Mouse (Mus musculus) liver, adult 2 months (tissue): ENCODE data around the gene Ric8a.
A peak's percentile ranks its signal among the peaks of the same experiment; 100 is the strongest.

Source experiments
- CTCF ChIP-seq: fragments of 200-500 bp; IDR thresholded peaks from 2 replicates; pipeline ENCODE4 v1.5.1; 2011; ENCODE audit warnings: low read depth, low read length, control low read depth
- POLR2A ChIP-seq: fragments of 200-500 bp; IDR thresholded peaks from 2 replicates; pipeline ENCODE4 v1.6.1; 2011; ENCODE audit warnings: low read length, control low read depth; ENCODE audit not compliant: insufficient read depth; ENCODE audit errors: extremely low read depth

DNA sequence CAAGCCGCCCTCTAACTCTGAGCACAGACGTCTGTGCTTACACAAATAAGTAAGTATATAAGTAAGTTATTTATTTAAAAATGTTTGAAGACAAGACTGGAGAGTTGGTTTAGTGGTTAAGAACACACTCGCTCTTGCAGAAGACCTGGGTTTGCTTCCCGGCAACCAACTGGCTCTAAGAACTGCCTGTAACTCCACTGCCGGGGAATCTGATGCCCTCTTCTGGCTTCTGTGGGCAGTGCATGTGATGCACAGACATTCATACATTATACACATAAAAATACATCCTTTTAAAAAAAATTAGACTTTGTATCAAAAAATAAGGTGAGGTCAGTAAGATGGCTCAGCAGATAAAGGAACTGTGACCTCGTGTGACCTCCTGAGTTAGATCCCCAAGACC, 46.3 kb upstream of the Ric8a start:
- TF ChIP-seq CTCF (peak; percentile 46; the same call in 1 of the 2 replicates), POLR2A (no peak)
